Mouse (Mus musculus) cerebellum, adult 2 months (tissue): ENCODE results near the gene Fdx1.

Experiments
- CTCF ChIP-seq: fragments of 200-500 bp; IDR thresholded peaks from 2 replicates; pipeline ENCODE4 v1.5.1; 2011; ENCODE audit warnings: low read depth, mild to moderate bottlenecking, control low read depth, low read length, moderate library complexity, borderline replicate concordance; ENCODE audit not compliant: insufficient read depth
- POLR2A ChIP-seq: fragments of 200-500 bp; IDR thresholded peaks from 2 replicates; pipeline ENCODE4 v1.6.1; 2011; ENCODE audit warnings: low read length, control low read depth, borderline replicate concordance; ENCODE audit not compliant: insufficient read depth

- no peak for TF ChIP-seq CTCF
- no peak for TF ChIP-seq POLR2A
These were observed 2.0 kb downstream of the Fdx1 start for GRCm38 (mm10) chr9:51961190-51961909.
